Mouse (Mus musculus) thymus, postnatal 0 days (tissue): ENCODE measurements around the gene Egfr. TPM values are rescaled to one million over a fixed set of nuclear protein-coding genes. Genes with fewer than 3 reads are reported as not detected.

ENCODE experiments used
- DNase-seq: peaks from one replicate; pipeline ENCODE4 v3.0.0-alpha.2; 2015; ENCODE audit warnings: low spot score
- polyA plus RNA-seq: library from polyadenylated mRNA; unstranded; fragments of >200 nt; fragmentation: Nextera tagmentation; extraction: Ambion mirVana; gene quantifications from 2 replicates; pipeline ENCODE4 v1.2.1, GENCODE M21; 2015

Gene Egfr
- polyA plus RNA-seq, 1 experiment from 2014 or later, result 4.2 TPM

DNA sequence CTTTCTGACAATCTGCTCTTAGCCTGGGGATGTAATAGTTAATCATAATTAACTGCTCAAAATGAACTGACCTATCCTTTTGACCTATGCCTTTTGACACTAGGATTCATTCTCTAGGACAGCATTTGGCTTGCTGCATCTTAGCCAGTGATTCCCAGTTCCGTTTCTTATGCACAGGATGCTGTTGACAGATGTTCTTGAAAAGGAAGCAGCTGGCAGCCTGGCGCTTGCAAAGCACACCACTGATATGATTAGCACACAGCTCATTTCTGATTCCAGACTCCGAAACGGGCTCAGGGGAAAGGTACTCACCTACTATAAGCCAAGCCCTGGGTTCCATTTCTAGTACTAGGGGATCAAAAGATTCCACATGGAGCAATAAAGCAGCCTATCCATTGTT lies 20.7 kb downstream of the Egfr start:
- no peak for DNase-seq

DNA sequence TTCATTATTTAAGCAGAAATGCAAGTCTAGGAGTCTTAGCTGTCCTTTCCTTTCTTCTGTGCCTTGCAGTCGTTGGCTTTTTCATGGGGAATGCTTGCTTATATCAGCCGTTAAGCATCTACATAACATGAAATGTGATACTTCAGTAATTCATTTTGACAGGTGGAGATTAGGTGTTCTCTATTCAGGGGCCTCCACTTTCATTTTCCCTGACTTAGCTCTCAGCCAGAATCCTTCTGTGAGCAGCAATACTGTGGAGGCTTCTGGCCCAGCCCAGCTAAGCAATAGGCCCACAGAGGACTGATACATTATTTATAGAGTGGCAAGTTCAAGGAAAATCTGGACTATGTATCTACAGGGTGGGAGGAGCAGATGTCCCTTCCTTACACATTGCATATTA lies 25.0 kb downstream of the Egfr start:
- no peak for DNase-seq

DNA sequence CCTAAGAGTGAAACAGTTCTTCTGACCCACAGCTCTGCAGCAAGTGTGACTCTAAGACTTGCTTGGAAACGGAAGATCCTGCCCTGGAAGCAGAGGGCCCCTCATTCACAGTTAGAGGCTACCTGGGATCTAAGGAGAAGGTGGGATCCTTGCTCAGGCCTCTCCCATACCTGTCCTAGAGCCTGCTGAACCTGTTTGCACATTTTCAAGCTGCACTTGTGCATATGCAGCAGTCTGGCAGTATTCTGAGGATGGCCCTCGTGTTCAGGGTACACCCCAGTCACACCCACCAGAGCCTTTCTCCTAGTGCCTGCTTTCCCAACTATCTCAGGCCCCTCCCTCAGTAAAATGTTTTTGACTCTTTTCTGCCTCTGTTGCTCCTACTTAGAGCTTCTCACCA lies 29.6 kb downstream of the Egfr start:
- DNase-seq, result no peak

GRCm38 (mm10) chr11:16783926-16784659 lies 32.1 kb downstream of the Egfr start:
- no peak for DNase-seq

GRCm38 (mm10) chr11:16792638-16793585 lies 40.9 kb downstream of the Egfr start:
- no peak for DNase-seq

GRCm38 (mm10) chr11:16795012-16795411 lies 43.0 kb downstream of the Egfr start:
- no peak for DNase-seq

GRCm38 (mm10) chr11:16795513-16795912 lies 43.5 kb downstream of the Egfr start:
- no peak for DNase-seq

- DNase-seq, result no peak
Observed at GRCm38 (mm10) chr11:16797456-16797855, 45.5 kb downstream of the Egfr start.

DNA sequence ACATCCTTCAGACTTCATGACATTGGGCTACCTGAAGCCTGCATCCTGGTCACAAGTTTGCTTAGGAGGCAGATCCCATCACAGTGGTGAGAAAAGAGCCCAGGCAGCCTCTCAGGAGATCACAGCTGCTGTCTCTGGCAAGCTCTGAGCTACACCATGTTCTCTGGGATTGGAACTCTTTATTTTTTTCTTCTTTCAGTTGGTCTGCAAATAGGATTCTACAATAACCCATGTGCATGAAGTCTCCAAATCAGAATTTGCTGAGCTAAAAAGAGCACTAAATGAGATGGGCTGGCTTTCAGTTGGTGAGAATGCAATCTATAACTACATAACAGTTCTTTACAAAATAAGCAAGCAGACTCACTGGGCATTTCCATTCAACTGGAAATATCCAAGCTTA lies 46.1 kb downstream of the Egfr start:
- DNase-seq, result no peak

DNA sequence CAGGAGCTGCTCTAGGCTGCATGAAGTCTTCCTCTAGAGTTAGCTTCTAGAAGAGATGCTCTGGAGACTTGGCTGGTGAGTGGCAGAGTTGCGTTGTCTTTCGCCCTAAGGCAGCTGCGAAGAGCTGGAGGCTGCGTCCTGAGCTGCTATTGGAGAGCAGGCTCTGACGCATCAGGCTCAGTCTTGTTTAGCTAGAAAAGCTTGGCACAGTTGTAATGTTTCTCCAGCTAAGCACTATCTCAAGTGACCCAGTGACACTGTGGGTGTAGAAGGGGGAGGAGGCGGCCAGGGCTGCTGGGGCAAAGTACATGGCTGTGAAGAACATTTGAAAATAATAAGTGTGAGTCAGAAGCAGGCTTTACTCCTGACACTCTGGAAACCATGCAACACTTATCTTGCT lies 48.5 kb downstream of the Egfr start:
- DNase-seq, result no peak

- DNase-seq, result no peak
Observed at GRCm38 (mm10) chr11:16802668-16803067, 50.7 kb downstream of the Egfr start.

- no peak for DNase-seq
Observed at GRCm38 (mm10) chr11:16804016-16804415, 52.0 kb downstream of the Egfr start.

GRCm38 (mm10) chr11:16805886-16806285 lies 53.9 kb downstream of the Egfr start:
- no peak for DNase-seq

DNA sequence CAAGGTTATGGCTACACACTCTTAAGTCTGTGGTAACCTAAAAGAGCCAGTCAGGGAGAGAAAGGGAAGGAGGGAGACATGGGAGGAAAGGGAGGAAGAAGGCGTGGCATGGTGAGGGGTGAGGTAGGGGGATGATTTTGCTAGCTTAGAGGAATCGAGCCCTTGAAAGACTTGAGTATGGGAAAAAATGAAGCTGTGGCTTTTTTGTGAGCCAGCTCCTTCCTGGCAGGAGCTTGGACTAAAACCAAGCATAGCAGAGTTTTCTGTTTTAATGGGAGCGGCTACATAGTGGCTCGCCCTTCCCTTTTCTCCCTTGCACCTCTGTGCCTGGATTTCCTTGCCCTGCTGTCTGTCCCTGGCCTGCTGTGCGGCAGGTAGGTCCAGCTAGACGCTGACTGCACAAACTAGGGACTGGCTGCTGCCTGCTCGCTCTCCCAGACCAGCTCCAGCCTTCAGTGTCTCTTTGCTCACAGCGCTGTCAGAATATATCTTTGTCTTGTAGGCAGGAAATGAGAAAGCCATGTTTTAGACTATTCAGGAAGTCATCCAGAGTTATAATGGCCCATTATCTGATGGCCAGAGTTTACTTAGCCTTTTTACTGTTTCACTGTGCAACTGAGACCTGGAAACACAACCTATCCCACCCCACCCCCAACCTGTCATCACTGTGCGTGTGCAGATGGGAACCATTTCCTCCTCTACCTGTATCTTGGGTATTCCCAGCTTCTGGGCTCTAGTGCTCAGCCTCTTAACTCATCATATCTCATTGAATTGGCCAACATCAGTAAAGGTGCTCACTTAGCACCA lies 57.4 kb downstream of the Egfr start:
- no peak for DNase-seq

DNA sequence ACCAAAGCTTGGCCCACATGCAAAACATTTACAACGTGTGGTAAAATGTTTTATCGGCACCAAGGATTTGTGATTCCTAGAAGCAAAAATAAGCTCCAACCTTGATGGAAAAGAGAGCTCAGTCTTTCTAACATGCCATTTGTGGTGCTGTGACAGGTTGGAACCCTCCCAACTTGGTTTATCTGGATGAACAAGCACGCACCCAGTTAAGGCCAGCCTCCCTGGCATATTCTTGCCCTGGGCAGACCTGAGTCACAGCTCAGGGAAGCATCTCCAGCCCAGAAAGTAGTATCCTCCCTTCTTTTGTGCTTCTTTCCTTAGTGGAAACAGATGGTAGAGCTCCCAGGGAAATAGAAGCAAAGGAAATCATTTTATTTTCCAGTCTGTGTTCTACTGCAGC lies 58.1 kb downstream of the Egfr start:
- DNase-seq, result no peak

GRCm38 (mm10) chr11:16813298-16813697 lies 61.3 kb downstream of the Egfr start:
- DNase-seq, result no peak

GRCm38 (mm10) chr11:16816414-16816813 lies 64.4 kb downstream of the Egfr start:
- no peak for DNase-seq

- no peak for DNase-seq
Observed at GRCm38 (mm10) chr11:16817336-16818034, 65.5 kb downstream of the Egfr start.

DNA sequence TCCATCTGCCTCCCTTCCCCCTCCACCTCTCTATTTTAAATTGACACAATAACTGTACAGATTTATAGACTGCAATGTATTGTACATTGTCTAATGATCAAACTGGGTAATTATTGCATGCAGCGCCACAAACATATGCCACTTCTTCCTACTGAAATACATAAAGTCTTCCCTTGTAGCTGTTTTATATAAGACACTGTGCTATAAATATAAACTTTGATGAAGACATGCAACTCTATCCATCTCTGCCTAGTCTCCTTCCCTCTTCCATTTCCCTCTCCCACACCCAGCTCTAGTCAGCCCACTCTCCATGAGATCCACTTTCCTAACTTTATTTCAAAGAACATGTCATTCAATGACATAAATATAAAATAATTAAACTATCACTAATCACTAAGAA lies 67.4 kb downstream of the Egfr start:
- no peak for DNase-seq

DNA sequence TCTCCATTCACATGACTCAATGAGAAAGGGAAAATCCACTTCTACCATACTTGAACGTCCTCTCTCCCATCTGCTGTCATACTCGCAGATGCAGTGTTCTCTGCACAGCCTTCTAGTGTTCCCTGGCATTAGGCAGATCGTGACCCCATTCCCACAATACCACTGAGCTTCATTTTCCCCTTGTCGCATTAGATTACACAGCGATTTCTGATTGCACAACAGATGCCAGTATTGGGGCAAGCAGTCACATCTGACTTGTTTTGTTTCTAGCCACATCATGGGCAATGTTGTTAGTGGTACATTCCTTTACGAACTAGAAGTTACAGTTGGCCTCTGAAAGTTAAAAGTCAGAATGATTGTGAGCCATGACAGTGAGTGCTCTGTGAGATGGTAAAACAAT lies 68.1 kb downstream of the Egfr start:
- DNase-seq, result no peak

- DNase-seq, result no peak
Observed at GRCm38 (mm10) chr11:16821668-16822254, 69.8 kb downstream of the Egfr start.
